Mouse (Mus musculus) telencephalon, adult 2 months (tissue): ENCODE data around the gene Blm.

ENCODE experiments used
- DNase-seq: peaks from one replicate; pipeline ENCODE4 v3.0.0-alpha.2; 2011; ENCODE audit warnings: low read depth, low spot score

Gene Blm

GRCm38 (mm10) chr7:80535009-80535744, at the start of gene Blm:
Blm (minus strand) TSS chr7:80535119.
- peak; percentile 97 for DNase-seq

- DNase-seq, result peak; percentile 34
These were observed 49.1 kb upstream of the Blm start for GRCm38 (mm10) chr7:80583981-80584380.

- DNase-seq, result no peak
These were observed 48.0 kb upstream of the Blm start for GRCm38 (mm10) chr7:80582821-80583451.

- no peak for DNase-seq
These were observed 45.4 kb upstream of the Blm start for GRCm38 (mm10) chr7:80580368-80580767.

- no peak for DNase-seq
These were observed 42.6 kb upstream of the Blm start for GRCm38 (mm10) chr7:80577417-80577980.

- DNase-seq, result no peak
These were observed 41.7 kb upstream of the Blm start for GRCm38 (mm10) chr7:80576626-80577025.

GRCm38 (mm10) chr7:80575750-80576149, 40.8 kb upstream of the Blm start:
- DNase-seq, result no peak

- no peak for DNase-seq
These were observed 38.2 kb upstream of the Blm start for GRCm38 (mm10) chr7:80573076-80573475.

GRCm38 (mm10) chr7:80567982-80568381, 33.1 kb upstream of the Blm start:
- no peak for DNase-seq

- DNase-seq, result no peak
These were observed 27.0 kb upstream of the Blm start for GRCm38 (mm10) chr7:80561931-80562330.

GRCm38 (mm10) chr7:80561271-80561670, 26.4 kb upstream of the Blm start:
- no peak for DNase-seq

- DNase-seq, result no peak
These were observed 23.7 kb upstream of the Blm start for GRCm38 (mm10) chr7:80558572-80558971.

- DNase-seq, result no peak
These were observed 23.2 kb upstream of the Blm start for GRCm38 (mm10) chr7:80558101-80558500.

GRCm38 (mm10) chr7:80557161-80557560, 22.2 kb upstream of the Blm start:
- no peak for DNase-seq

- no peak for DNase-seq
These were observed 21.2 kb upstream of the Blm start for GRCm38 (mm10) chr7:80556166-80556565.

GRCm38 (mm10) chr7:80555146-80555545, 20.2 kb upstream of the Blm start:
- DNase-seq, result no peak

- peak; percentile 60 for DNase-seq
These were observed 19.5 kb upstream of the Blm start for GRCm38 (mm10) chr7:80554180-80555021.

- no peak for DNase-seq
These were observed 13.8 kb upstream of the Blm start for GRCm38 (mm10) chr7:80548513-80549260.

- DNase-seq, result no peak
These were observed 7.4 kb upstream of the Blm start for GRCm38 (mm10) chr7:80542139-80542831.

- no peak for DNase-seq
These were observed 4.7 kb upstream of the Blm start for GRCm38 (mm10) chr7:80539581-80539980.
